Mouse (Mus musculus) liver, embryonic 12.5 days (tissue): ENCODE measurements around the gene Arhgef39. TPM values are rescaled to one million over a fixed set of nuclear protein-coding genes. Genes with fewer than 3 reads are reported as not detected.

ENCODE experiments used
- ATAC-seq: fragments of 200-750 bp; cut with Nextera tagmentation; 2 replicates; pipeline ENCODE4 v1.8.0; 2017; ENCODE audit warnings: moderate number of reproducible peaks, mild to moderate bottlenecking, moderate library complexity
- H3K27ac ChIP-seq: fragments of 300-500 bp; sonication (generic); 2 replicates; pipeline ENCODE4 v1.5.1; 2016; ENCODE audit warnings: mild to moderate bottlenecking
- H3K27me3 ChIP-seq: fragments of 300-500 bp; sonication (generic); replicated peaks from 2 replicates; pipeline ENCODE4 v1.6.1; 2016; ENCODE audit warnings: mild to moderate bottlenecking, moderate library complexity
- H3K36me3 ChIP-seq: fragments of 300-500 bp; sonication (generic); 2 replicates; pipeline ENCODE4 v1.6.1; 2016; ENCODE audit warnings: mild to moderate bottlenecking, moderate library complexity
- H3K4me1 ChIP-seq: fragments of 300-500 bp; sonication (generic); 2 replicates; pipeline ENCODE4 v1.6.1; 2016
- H3K4me2 ChIP-seq: fragments of 300-500 bp; sonication (generic); 2 replicates; pipeline ENCODE4 v1.6.1; 2016; ENCODE audit warnings: mild to moderate bottlenecking, moderate library complexity
- H3K4me3 ChIP-seq: fragments of 300-500 bp; sonication (generic); 2 replicates; pipeline ENCODE4 v1.5.1; 2016; ENCODE audit warnings: mild to moderate bottlenecking, moderate library complexity
- H3K9ac ChIP-seq: fragments of 300-500 bp; sonication (generic); 2 replicates; pipeline ENCODE4 v1.6.1; 2016; ENCODE audit warnings: mild to moderate bottlenecking, moderate library complexity
- H3K9me3 ChIP-seq: fragments of 300-500 bp; sonication (generic); replicated peaks from 2 replicates; pipeline ENCODE4 v1.6.1; 2016; ENCODE audit warnings: mild to moderate bottlenecking, moderate library complexity
- WGBS: fragments of 180-500 bp; shearing (Covaris S2); methylation state at CpG from one replicate; pipeline ENCODE4 v1.1.7; 2016; ENCODE audit not compliant: insufficient replicate concordance; 5-methylcytosine and 5-hydroxymethylcytosine counted together
- polyA plus RNA-seq: library from polyadenylated mRNA; unstranded; fragments of >200 nt; fragmentation: Nextera tagmentation; extraction: Ambion mirVana; gene quantifications from 2 replicates; pipeline ENCODE4 v1.2.1, GENCODE M21; 2016

The Arhgef39 gene
- polyA plus RNA-seq, result 32.6 and 35.8 TPM in 2 replicates

DNA sequence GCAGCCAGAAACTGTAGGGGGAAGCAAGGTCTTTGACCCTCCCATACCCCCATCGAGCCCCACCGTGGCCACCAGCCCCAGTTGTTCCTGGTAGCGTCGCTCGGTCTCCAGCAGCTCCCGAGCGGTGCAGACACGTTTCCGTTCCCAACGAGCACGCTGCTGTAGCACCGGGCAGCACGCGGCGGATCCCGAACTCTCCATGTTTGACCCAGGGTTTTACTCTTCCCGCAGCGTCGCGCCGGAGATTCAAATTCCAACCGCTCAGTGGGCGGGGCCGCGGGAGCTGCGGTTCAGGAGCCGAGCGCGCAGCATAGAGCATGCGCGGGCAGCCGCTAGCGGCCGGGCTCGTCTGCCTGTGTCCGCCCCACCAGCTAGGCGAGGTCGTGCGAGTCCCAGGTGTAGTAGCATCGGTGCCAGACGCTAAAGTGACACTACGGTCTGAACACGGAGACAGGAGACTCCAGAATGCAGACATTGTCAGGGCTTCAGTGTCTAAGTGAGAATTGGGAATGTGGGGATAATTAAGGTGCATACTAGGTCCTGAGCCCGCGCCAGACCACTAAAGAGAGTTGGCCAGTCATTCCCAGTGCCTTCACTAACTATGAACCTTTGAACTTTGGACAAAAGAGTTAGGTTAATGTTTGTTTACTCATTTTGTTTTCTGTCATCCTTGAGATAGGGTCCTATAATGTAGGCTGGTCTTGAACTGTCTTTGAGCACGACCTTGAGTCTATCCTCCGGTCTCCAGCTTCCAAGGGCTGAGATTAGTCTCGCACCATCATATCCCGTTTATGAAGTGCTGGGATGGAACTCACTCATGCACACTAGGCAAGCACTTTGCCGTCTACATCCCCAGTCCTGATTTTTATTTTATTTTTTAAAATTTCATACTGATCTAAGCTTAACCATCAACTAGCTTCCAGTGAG lies at the start of gene Arhgef39:
Arhgef39 (minus strand) TSS at position 289 of the 927 bp plus-strand sequence.
- H3K9ac ChIP-seq, result peak within 1 kb of the TSS; percentile 88
- WGBS, result 8% methylated on average over 50 of the region's 50 CpGs
- H3K27me3 ChIP-seq, result no peaks in the 10 kb centered on the region
- peak; percentile 90 for ATAC-seq
- peak within 1 kb of the TSS; percentile 82 for H3K4me2 ChIP-seq
- H3K36me3 ChIP-seq, result peaks cover 36% of the 10 kb centered on the region
- H3K4me1 ChIP-seq, result peaks cover 62% of the 10 kb centered on the region
- H3K9me3 ChIP-seq, result no peaks in the 10 kb centered on the region
- H3K27ac ChIP-seq, result peak within 1 kb of the TSS; percentile 79
- H3K4me3 ChIP-seq, result peak within 1 kb of the TSS; percentile 79

DNA sequence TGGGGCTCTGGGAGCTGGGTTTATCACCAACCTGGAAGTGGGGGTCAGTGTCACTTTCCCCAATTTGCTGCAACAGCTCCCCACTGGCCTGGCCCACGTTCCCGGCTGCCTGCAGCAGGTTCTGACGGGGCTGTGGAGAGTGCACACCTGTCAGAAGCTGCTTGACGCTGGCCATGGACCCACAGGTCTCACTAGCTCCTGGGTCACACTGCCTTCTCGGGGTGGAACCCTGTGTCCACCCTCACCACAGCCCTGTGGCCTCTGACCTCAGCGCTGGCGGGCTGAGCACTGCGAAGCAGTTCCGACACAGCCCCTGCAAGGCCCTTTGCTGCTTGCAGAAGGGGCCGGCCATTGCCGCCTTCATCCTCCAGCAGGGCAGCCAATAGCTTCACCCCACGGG lies 49.6 kb upstream of the Arhgef39 start:
- Histone ChIP-seq H3K9me3 (peaks cover 10% of the 10 kb centered on the region), H3K4me3 (no peak overlapping the region), H3K27ac (no peak overlapping the region), H3K27me3 (no peaks in the 10 kb centered on the region), H3K4me2 (no peak overlapping the region), H3K36me3 (peaks cover 100% of the 10 kb centered on the region), H3K9ac (no peak overlapping the region), H3K4me1 (no peaks in the 10 kb centered on the region)
- no peak for ATAC-seq
- WGBS, result 90% methylated on average over 12 of the region's 12 CpGs

DNA sequence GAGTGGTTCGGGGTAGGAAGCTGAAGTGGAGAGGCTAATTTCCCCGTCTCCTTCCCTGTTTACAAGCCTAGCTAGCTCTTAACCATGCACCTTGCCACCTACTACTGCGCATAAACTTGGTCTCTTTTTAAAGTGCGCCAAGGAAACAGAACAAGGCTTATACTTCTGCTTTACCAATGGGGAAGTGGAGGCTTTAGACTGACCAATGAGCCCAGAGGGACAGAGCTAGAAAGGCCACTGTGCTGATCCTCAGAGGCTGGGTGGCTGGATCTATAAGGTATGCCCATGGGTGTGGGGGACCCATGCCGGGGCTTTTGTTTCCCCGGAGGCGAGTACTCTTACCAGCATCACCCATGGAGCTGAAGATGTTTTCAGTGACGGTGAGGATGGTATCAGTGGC lies 47.7 kb upstream of the Arhgef39 start:
- peaks cover 100% of the 10 kb centered on the region for H3K36me3 ChIP-seq
- ATAC-seq, result no peak
- H3K9ac ChIP-seq, result no peak overlapping the region
- no peak overlapping the region for H3K27ac ChIP-seq
- H3K27me3 ChIP-seq, result no peaks in the 10 kb centered on the region
- no peak overlapping the region for H3K4me3 ChIP-seq
- no peaks in the 10 kb centered on the region for H3K4me1 ChIP-seq
- WGBS, result 88% methylated on average over 8 of the region's 8 CpGs
- H3K9me3 ChIP-seq, result peaks cover 2% of the 10 kb centered on the region
- H3K4me2 ChIP-seq, result no peak overlapping the region

DNA sequence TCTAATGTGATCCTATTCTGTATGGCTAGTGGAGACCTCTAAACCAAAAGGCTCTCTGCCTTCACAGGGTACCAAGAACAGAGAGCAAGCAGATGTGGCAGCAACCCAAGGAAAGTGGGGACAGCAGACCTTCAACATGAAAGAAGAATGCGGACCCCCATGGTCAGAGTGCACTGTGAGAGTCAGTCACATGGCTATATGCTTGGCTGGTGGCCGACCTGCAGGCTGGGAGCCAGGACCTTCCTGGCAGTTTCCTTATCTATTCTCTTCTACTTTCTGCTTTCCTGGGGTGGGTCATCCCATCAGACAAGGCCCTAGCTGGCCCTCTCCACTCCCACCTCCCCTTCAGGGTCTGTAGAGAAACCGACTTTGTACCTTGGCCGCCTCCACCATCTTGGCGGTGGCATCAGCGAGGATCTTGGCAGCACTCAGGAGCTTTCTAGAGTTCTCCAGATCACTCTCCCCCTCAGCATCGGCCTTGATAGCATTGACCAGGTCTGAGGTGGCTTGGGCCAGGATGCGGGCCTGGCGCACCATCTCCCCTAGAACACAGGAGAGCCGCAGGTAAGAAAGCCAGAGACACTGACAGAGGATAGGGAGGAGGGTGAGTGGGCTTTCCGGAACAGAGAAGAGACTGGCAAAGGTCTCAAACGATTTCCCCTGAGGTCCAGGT lies 47.0 kb upstream of the Arhgef39 start:
- H3K27me3 ChIP-seq, result no peaks in the 10 kb centered on the region
- no peak for ATAC-seq
- no peaks in the 10 kb centered on the region for H3K9me3 ChIP-seq
- H3K4me1 ChIP-seq, result no peaks in the 10 kb centered on the region
- no peak overlapping the region for H3K4me2 ChIP-seq
- no peak overlapping the region for H3K9ac ChIP-seq
- H3K4me3 ChIP-seq, result no peak overlapping the region
- no peak overlapping the region for H3K27ac ChIP-seq
- peaks cover 100% of the 10 kb centered on the region for H3K36me3 ChIP-seq
- WGBS, result 87% methylated on average over 12 of the region's 12 CpGs

DNA sequence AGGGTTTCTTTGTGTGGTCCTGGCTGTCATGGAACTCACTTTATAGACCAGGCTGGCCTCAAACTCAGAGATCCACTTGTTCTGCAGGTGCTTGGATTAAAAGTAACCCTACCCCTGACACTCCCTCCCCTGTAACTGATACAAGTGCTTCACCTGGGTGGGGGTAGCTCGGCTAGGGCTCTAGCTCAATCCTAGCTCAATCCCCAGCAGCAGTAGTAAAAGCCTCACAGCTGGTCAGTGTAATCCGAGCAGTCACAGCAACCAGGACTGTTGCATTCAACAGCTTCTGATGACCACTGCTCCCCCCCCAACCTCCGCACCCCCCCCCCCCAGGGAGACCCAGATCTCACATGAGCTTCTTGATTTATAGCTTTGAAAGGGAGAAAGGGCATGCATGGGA lies 42.5 kb upstream of the Arhgef39 start:
- no peak overlapping the region for H3K4me2 ChIP-seq
- 77% methylated on average over 3 of the region's 3 CpGs for WGBS
- H3K9me3 ChIP-seq, result no peaks in the 10 kb centered on the region
- no peaks in the 10 kb centered on the region for H3K27me3 ChIP-seq
- no peaks in the 10 kb centered on the region for H3K4me1 ChIP-seq
- H3K36me3 ChIP-seq, result peaks cover 100% of the 10 kb centered on the region
- H3K9ac ChIP-seq, result no peak overlapping the region
- no peak overlapping the region for H3K4me3 ChIP-seq
- no peak overlapping the region for H3K27ac ChIP-seq
- ATAC-seq, result no peak

DNA sequence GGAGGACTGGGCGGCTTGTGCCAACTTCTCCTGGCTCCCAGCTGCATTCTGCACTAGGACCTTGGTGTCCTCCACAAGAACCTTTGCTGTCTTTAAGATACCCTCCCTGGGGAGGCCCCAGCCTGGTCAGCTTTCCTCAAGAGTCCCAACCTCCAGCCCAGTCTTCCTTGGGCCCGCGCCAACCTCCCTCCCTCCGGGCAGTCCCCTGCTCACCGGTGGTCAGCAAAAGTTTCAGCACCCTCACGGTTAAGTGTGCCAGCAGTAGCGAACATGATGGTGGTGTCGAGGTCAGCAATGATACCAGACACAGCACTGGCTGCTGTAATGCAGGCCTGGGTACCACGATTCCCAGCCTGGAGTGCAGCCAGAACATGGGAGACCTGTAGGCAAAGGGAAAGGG lies 36.5 kb upstream of the Arhgef39 start:
- Histone ChIP-seq H3K27ac (no peak overlapping the region), H3K9ac (no peak overlapping the region), H3K4me3 (no peak overlapping the region), H3K4me1 (no peaks in the 10 kb centered on the region), H3K27me3 (no peaks in the 10 kb centered on the region), H3K9me3 (no peaks in the 10 kb centered on the region), H3K36me3 (peaks cover 100% of the 10 kb centered on the region), H3K4me2 (no peak overlapping the region)
- no peak for ATAC-seq
- 91% methylated on average over 9 of the region's 9 CpGs for WGBS

DNA sequence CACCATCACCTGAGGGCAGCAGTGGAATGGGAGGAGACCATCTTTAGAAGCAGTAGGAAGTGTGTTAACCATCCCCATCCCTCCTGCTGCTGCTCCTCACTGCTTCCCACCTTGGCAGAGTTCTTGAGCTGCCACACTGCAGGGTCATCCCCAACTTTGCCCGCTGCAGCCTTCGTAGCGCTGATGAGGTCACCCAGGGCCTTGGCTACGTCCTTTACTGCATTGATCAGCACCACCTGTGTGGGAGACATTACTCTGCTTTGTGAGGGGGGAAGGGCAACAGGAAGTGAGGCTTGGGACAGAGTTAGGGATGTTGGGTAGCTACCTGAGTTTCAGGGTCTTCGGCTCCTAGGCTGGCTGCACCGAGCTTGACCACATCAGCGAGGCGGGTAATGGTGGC lies 36.1 kb upstream of the Arhgef39 start:
- no peak overlapping the region for H3K27ac ChIP-seq
- peaks cover 100% of the 10 kb centered on the region for H3K36me3 ChIP-seq
- no peak overlapping the region for H3K9ac ChIP-seq
- no peaks in the 10 kb centered on the region for H3K27me3 ChIP-seq
- ATAC-seq, result no peak
- no peaks in the 10 kb centered on the region for H3K9me3 ChIP-seq
- no peaks in the 10 kb centered on the region for H3K4me1 ChIP-seq
- WGBS, result 97% methylated on average over 8 of the region's 8 CpGs
- H3K4me2 ChIP-seq, result no peak overlapping the region
- H3K4me3 ChIP-seq, result no peak overlapping the region

DNA sequence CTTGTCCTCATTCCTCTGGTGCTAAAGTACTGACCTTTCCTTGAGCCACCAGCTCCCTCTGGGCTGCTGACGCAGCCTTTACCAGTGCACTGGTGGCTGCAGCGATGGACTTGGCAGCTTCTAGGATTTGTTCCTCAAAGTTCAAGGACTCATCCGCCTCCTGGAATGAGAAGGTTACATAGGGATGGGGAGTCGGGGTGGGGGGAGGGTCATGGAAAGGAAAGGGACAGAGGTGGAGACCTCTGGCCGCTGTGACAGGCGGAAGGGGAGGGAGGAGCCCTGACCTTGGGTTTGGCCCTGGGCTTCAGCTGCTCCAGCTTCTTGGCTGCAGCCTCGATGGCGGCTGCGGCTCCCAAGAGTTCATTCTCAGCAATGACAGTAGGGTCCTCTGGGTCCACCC lies 33.8 kb upstream of the Arhgef39 start:
- Histone ChIP-seq H3K9ac (no peak overlapping the region), H3K9me3 (no peaks in the 10 kb centered on the region), H3K4me3 (no peak overlapping the region), H3K4me2 (no peak overlapping the region), H3K27ac (no peak overlapping the region), H3K36me3 (peaks cover 76% of the 10 kb centered on the region), H3K4me1 (peaks cover 7% of the 10 kb centered on the region), H3K27me3 (no peaks in the 10 kb centered on the region)
- WGBS, result 79% methylated on average over 9 of the region's 9 CpGs
- ATAC-seq, result no peak

DNA sequence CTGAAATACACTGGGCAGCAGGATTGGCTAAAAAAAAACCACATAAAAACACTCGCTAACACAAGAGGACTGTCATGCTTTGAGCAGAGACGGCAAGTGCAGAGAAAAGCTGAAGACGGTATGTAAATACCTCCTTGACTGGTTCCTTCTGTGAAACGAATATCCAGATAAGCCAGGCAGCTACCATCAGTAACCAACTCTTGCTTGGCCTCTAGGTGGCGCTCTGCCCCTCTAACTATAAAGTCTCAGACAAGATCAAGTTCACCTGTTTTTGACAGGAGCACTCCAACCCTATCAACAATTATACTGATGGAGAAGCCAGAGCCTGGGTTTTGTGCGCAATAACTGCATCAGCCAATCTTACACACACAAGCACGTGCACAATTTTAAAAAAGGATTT lies 31.1 kb upstream of the Arhgef39 start:
- Histone ChIP-seq H3K4me3 (no peak overlapping the region), H3K9ac (no peak overlapping the region), H3K27me3 (peaks cover 18% of the 10 kb centered on the region), H3K36me3 (peaks cover 49% of the 10 kb centered on the region), H3K4me1 (peaks cover 7% of the 10 kb centered on the region), H3K9me3 (no peaks in the 10 kb centered on the region), H3K4me2 (no peak overlapping the region), H3K27ac (no peak overlapping the region)
- WGBS, result 21% methylated on average over 7 of the region's 7 CpGs
- no peak for ATAC-seq

DNA sequence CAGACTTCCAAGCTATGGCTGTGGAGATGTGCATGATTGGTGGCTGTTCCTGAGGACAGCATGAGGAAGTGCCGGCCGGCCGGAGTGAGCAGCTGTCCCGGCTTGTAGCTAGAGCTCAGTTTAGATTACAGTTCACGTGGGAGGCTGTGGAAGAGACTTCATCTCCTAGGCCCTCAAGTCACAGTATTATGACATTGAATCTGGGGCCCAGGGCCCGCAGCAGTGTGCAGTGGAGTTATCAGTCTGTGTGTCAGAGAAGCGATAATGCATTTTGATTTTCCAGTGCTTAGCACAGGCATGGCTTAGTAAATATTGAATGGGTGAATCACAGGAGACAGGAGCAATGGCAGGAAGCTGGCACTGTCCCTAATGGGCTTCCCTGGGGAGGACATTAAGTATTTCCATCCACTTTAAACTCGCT lies 30.6 kb upstream of the Arhgef39 start:
- Histone ChIP-seq H3K36me3 (peaks cover 45% of the 10 kb centered on the region), H3K27me3 (peaks cover 23% of the 10 kb centered on the region), H3K9ac (no peak overlapping the region), H3K4me1 (peaks cover 7% of the 10 kb centered on the region), H3K9me3 (no peaks in the 10 kb centered on the region), H3K4me2 (no peak overlapping the region), H3K4me3 (no peak overlapping the region), H3K27ac (no peak overlapping the region)
- ATAC-seq, result no peak
- WGBS, result 50% methylated on average over 8 of the region's 8 CpGs

DNA sequence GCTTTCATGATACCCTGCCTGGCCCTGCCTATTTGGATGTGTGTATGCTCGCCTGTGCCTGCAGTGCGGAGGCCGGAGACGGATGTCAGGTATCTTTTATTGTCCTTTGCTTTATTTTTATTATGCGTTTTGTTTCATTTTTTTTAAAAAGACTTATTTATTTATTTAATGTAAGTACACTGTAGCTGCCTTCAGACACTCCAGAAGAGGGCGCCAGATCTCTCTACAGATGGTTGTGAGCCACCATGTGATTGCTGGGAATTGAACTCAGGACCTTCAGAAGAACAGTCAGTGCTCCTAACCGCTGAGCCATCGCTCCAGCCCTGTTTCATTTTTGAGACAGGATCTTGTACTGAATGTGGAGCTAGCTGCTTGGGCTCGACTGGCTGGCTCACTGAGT lies 29.0 kb upstream of the Arhgef39 start:
- Histone ChIP-seq H3K9ac (no peak overlapping the region), H3K27me3 (peaks cover 39% of the 10 kb centered on the region), H3K4me2 (no peak overlapping the region), H3K27ac (no peak overlapping the region), H3K36me3 (peaks cover 28% of the 10 kb centered on the region), H3K4me1 (peaks cover 19% of the 10 kb centered on the region), H3K4me3 (no peak overlapping the region), H3K9me3 (no peaks in the 10 kb centered on the region)
- 77% methylated on average over 9 of the region's 9 CpGs for WGBS
- ATAC-seq, result no peak

DNA sequence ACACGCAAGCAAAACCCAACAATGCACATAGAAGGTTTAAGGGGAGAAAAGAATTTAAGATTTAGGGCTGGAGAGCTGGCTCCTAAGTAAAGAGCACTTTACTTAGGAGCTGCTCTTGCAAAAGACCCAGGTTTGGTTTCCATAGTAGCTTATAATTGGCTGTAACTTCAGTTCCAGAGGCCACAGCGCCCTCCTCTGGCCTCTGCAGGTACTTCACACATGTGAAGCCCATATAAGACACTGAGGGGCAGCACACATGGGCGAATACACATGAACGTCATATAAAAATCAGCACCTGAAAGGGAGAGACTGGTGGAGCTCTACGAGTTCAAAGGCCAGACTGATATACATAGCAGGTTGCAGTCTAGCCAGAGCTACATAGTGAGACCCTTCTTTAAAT lies 28.4 kb upstream of the Arhgef39 start:
- H3K36me3 ChIP-seq, result peaks cover 22% of the 10 kb centered on the region
- H3K4me2 ChIP-seq, result no peak overlapping the region
- no peak overlapping the region for H3K4me3 ChIP-seq
- H3K9ac ChIP-seq, result no peak overlapping the region
- no peak overlapping the region for H3K27ac ChIP-seq
- H3K4me1 ChIP-seq, result peaks cover 25% of the 10 kb centered on the region
- peaks cover 45% of the 10 kb centered on the region for H3K27me3 ChIP-seq
- 58% methylated on average over 5 of the region's 5 CpGs for WGBS
- no peak for ATAC-seq
- H3K9me3 ChIP-seq, result no peaks in the 10 kb centered on the region
